Mouse (Mus musculus): ENCODE measurements around the gene Nckap5l. TPM values are rescaled to one million over a fixed set of nuclear protein-coding genes. Genes with fewer than 3 reads are reported as not detected.

The Nckap5l gene
- 10 to 100 TPM; 17.1 to 18.5 TPM for total RNA-seq (2021)
- long read RNA-seq, experiment 1, full-length matches to known transcripts, result 1 of 15 reads
- long read RNA-seq, experiment 1, partial matches to known transcripts, result 11 of 15 reads
- long read RNA-seq, experiment 1, other reads (novel, unspliced or antisense), result 3 of 15 reads
- long read RNA-seq, experiment 2, full-length matches to known transcripts, result 3 of 17 reads
- long read RNA-seq, experiment 2, partial matches to known transcripts, result 14 of 17 reads
- long read RNA-seq, experiment 2, other reads (novel, unspliced or antisense), result 0 of 17 reads

DNA sequence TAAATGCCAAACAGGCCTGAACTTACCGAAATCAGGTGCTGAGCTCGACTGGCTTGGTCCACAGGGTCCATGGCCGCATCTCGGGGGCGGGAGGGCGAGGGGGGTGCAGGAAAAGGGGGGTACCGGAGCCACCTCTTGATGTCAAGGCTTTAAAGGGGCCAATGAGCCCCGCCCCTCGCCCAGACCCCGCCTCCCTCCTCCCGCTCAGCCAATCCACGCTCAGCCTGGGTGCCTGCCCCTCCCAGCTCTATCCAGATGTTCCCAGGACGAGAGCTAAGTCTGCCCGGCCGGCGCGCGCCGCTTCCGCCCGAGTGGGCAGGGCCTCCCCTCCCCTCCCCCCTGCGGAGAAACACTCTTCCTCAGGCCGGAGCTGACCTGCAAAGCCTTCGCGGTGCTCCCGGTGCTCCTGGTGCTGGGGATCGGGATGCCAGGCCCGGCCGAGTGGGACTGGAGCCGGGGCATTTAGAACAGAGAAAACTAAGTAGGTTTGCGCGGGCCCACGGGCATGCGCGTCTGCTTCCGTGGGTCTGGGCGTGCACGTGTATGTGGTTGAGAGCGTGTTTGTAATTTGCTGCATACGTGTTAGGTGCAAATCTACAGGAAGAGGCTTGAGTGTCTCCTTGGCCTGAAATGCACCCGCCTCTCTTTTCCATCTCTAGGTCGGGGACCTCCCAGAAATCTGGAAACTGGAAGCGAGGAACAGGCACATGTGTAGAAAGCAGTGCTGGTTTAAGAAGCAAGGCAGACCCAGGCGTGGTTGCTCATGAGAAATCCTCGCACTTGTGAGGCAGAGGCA lies at the start of gene Nckap5l:
TSS of gene Nckap5l (minus strand) at position 143 of the 796 bp plus-strand sequence.
- 0 out of 2 replicates have a peak, but pooled peaks have one; percentile 13 for TF ChIP-seq CTCF (conservative IDR thresholded peaks at IDR 0.05)
- DNase-seq (ENCODE audit: low spot score in 2 of 2), result peak; percentile 91 to 92
- peak within 1 kb of the TSS; percentile 96 for H3K4me3 ChIP-seq

DNA sequence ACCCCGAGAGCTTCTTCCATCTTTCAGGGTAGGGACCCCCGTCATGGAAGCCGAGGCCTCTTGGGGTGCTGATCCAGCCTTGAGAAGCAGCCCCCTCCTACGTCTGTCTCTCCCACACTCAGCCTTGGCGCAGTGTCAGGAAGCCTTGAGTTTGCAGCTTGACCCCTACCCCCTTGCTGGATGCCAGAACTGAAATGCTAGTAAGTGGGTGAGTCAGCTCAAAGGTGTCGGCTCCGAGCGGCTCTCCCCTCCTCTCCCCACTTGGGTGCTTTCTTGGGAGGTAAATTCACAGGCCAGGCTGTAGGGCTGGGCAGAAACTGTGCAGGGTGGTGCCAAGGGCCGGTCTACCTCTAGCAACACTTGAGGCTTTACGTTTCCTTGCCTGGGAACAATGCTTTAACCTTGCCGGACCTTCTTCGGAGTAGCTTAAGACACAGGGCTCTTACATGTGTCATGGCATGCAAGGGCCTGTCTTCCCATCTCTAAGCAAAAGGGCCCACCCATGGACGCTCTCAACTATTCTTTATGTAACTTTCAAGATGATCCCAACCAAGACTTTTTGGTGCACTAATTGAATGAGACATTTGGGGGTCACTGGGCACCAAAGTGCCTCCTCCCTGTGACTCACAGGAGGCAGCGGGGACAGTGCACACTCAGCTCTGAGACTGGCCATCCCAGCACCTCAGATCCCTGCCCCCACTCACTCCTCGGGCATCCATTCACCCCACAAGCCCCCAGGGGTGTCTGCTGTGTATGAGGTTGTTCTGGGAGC lies 48.0 kb upstream of the Nckap5l start:
- no peak for DNase-seq (ENCODE audit: low spot score in 2 of 2)
- no peak for TF ChIP-seq CTCF (conservative IDR thresholded peaks at IDR 0.05)
- H3K27ac ChIP-seq, result peak overlapping the region; percentile 67; the same call in 1 of the 2 replicates

More for the DNA sequence above, at the start of gene Nckap5l:
- peak within 1 kb of the TSS; percentile 95 for H3K27ac ChIP-seq

DNA sequence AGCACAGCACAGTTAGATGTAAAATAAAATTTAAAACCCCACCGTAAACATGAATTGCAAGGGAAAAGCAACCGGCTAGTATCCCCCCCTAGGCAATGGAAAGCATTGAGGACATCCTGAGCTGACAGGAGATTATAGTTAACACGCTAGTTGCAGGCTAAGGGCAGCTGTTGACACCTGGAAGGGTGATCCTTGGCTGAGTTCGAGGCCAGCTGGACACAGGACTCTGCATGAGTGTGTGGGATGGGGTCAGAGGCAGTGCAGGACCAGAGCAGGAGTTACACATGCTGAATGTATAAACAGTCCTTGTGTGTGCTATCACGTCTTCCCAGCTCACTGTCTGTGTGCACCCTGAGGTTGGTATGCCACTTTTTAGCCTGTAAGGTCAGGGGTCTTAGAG lies 45.7 kb upstream of the Nckap5l start:
- TF ChIP-seq CTCF (conservative IDR thresholded peaks at IDR 0.05), result no peak
- Histone ChIP-seq H3K4me3 (no peak overlapping the region), H3K27ac (peak overlapping the region; percentile 28; the same call in 1 of the 2 replicates)
- no peak for DNase-seq (ENCODE audit: low spot score in 2 of 2)

More for the DNA sequence above, 48.0 kb upstream of the Nckap5l start:
- no peak overlapping the region for H3K4me3 ChIP-seq

DNA sequence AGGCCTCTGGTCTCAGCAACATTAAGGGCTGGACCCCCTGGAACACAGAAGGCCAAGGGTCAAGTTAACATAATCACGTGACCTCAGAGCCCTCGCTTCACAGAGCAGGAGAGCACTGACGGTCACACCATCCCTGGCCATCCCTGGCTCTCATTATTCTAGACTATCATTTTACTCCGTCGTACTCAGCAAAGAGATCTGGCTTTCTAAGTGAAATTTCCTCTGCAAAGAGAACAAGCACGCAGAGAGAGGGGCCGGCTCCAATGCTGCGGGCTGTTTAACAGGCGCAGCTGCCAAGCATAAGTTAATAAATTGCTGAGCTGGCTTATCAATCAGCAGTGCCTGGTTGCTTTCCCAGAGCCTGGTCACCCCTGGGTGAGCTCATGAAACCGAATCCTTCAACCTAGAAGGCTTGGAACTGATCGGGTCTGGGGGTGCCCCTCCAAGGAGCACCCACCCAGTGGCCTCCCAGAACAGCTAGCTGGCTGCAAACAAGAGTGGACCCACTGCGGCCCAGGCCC lies 44.8 kb upstream of the Nckap5l start:
- Histone ChIP-seq H3K27ac (peak overlapping the region; percentile 80), H3K4me3 (no peak overlapping the region)
- no peak for TF ChIP-seq CTCF (conservative IDR thresholded peaks at IDR 0.05)
- DNase-seq (ENCODE audit: low spot score in 2 of 2), result no peak

DNA sequence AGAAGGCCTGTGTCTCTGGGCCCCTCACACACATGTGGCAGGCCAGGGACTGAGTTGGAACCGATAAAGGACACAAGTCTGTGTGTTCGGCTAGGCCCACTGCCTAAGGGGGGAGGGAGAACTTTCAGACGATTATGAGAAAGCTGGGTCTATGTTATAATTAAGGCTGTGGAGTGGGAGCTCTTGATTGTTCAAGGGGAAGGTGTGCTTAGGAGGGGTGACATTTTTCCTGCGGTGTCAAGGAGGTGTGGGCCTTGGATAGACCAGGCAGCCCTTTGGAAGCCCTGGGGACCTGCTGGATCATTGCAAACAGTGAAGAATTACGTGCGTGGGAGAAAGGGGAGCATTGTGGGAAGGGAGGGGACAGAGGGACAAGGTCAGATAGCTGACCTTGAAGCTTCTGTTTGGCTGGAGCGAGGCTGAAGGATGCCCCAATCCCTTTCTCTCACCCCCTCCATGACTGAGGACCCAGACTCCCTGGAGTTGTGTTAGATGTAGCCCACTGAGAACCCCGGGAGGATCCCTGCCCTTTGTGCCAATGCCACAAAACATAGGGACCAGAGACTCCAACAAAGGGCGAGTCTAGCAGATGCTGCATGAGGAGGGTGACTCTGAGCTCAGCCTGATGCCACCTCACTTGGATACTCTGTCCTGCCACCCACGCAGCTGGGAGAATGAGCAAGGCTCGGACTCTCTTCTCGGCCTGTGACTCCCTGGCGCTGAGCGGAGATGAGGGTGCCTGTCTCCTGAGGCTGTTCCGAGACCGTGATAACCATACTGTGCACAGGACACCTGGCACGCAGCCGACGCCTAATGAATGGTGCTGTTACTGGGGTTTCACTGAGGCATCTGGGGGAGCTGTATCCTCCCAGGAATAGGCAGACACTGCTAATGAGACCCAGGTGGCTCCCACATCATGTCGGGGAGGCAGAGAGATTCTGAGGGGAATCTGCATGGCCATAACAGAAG lies 44.0 kb upstream of the Nckap5l start:
- Histone ChIP-seq H3K4me3 (no peak overlapping the region), H3K27ac (peak overlapping the region; percentile 80)
- peak; percentile 61 to 65 for DNase-seq (ENCODE audit: low spot score in 2 of 2)
- no peak for TF ChIP-seq CTCF (conservative IDR thresholded peaks at IDR 0.05)

DNA sequence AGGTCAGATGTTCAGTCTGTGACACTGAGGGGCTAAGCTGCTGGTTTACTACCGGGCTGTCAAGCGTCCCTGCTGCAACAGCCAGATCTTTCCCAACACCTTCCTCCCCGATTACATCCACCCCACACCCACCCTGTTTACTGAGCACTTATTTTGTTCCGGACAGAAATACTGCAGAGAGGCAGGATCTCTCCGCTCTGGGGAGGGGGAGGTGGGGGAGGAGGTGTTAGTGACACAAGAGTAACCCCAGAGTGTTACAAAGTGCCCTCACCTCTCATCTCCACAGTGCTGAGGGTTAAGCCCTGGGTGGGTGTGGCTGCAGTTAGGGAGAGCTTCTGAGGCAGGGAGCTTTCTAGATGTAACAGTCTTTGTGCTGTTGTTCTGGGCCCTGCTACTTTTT lies 42.8 kb upstream of the Nckap5l start:
- H3K27ac ChIP-seq, result 0 out of 2 replicates have a peak overlapping the region, but pooled peaks have one; percentile 18
- H3K4me3 ChIP-seq, result no peak overlapping the region
- DNase-seq (ENCODE audit: low spot score in 2 of 2), result no peak
- no peak for TF ChIP-seq CTCF (conservative IDR thresholded peaks at IDR 0.05)

DNA sequence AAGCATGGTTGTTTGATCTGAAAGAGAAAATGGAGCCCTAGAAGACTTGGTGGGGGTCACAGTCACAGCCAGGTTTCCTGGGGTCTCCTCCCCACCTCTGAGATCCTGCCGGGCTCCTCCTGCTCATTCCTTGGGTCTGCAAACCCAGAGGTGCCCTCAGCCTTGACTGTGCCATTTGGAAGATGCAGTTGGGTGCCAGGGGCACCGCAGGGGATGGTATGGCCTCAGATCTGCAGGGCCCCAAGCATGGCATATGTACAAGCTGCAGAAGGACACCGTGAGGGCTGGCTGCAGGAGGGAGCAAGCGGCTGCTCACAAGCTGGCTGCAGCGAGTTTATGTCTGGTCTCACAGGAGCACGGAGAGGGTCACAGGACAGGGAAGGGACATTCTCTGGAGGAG lies 42.2 kb upstream of the Nckap5l start:
- no peak for TF ChIP-seq CTCF (conservative IDR thresholded peaks at IDR 0.05)
- Histone ChIP-seq H3K27ac (0 out of 2 replicates have a peak overlapping the region, but pooled peaks have one; percentile 10), H3K4me3 (no peak overlapping the region)
- DNase-seq (ENCODE audit: low spot score in 2 of 2), result no peak

DNA sequence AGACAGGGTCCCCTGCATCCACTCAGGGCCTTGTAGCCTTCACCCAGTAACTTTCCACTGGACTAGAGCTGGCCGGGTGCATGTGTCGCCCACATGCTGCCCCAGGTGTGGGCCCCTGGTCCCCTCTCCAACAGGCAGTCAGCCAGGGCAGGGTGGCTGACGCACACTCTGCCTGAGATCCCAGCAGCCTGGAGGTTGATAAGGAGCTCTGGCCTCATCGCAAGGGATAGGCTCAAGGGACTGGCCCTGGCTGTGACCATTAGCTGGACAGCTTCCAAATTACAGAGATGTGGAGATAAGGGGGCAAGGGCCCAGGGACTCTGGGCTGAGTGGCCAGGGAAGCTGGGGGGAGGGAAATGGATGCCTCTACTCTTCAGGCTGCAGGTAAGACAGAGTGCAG lies 41.2 kb upstream of the Nckap5l start:
- peak overlapping the region; percentile 89 for H3K27ac ChIP-seq
- DNase-seq (ENCODE audit: low spot score in 2 of 2), result no peak
- no peak for TF ChIP-seq CTCF (conservative IDR thresholded peaks at IDR 0.05)
- H3K4me3 ChIP-seq, result no peak overlapping the region

DNA sequence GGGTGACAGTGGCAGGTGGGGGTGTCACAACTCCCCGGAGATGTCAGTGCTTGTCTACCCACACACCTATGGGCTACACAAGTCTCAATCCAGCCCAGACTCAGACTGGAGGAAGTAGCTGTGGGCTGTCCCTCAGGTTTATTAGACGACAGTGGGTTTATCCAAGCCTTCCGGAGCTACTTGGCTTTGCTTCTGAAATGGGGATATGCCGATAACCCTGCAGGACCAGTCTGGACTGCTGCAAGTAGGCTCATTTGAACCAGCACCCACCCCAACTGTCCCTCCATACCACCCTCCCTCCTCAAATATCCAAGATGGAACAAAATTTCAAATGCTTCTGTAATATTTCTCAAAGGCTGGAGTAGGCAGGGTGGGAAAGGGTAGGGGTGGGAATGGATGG lies 40.8 kb upstream of the Nckap5l start:
- TF ChIP-seq CTCF (conservative IDR thresholded peaks at IDR 0.05), result no peak
- Histone ChIP-seq H3K27ac (peak overlapping the region; percentile 89), H3K4me3 (no peak overlapping the region)
- no peak for DNase-seq (ENCODE audit: low spot score in 2 of 2)

DNA sequence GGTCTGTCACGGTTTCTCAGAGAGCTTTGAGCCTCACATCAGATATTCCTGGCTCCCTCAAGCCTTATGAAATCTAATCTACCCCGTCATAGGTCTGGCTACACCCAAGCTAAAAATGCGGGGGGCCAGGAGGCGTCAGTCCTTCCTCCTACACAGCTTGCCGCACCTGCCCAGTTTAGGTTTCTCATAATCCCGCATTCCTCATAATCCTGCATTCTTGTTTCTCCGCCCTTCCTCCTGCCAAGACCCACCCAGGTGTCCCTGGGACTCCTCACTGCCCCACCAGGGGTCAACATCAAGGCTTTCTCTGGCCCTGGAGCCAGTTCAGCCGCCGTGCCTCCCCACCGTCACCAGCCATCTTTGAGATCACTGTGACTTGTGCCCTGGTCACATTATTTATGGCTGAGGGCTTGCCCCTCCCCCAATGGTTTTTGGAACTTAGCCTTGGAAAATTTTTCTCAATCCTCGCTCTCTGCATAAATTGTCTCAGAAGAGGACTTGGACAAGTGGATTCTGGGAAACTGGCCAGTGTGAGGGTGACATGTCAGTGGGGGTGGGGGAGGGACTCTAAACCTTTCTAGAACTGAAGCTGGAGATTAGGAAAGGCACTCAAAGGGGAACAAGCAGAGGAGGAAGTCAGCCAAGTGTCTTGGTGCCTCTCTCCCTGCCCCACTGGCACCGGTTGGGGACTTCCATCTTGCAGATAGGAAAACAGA lies 40.1 kb upstream of the Nckap5l start:
- Histone ChIP-seq H3K4me3 (peak overlapping the region; percentile 30), H3K27ac (peak overlapping the region; percentile 89)
- peak; percentile 49 to 58 for DNase-seq (ENCODE audit: low spot score in 2 of 2)
- TF ChIP-seq CTCF (conservative IDR thresholded peaks at IDR 0.05), result no peak

DNA sequence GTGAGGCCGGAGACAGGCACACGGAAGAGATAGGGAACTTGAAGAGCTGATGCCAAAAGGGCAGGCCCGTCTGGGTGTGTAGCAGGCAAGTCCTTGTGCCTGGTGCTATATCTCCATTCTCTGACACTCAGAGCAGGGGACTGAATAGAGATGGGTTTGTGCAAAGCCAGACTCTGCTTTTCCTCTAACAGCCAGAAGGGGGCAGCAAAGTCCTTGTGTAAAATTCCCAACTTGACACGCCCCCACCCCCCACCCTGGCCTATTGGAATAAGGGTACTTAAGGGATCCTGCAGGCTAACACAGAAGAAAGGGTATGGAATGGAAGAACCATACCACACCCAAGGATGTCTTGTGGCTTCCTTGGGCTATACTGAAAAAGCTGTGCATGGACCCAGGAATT lies 39.5 kb upstream of the Nckap5l start:
- Histone ChIP-seq H3K27ac (peak overlapping the region; percentile 89), H3K4me3 (peak overlapping the region; percentile 30; the same call in 1 of the 2 replicates)
- DNase-seq (ENCODE audit: low spot score in 2 of 2), result peak; percentile 61 to 70
- peak; percentile 86 for TF ChIP-seq CTCF (conservative IDR thresholded peaks at IDR 0.05)
